Mouse (Mus musculus): ENCODE measurements at regions not wholly inside any gene's neighbourhood (a gene's known extent, or its start where the extent isn't known, plus 50 kb on each side); places are given as distances from the start of the nearest gene placed in this dataset.

GRCm38 (mm10) chr6:51039486-51040180 is 385.4 kb upstream of the Npvf start:
- TF ChIP-seq HCFC1 (IDR thresholded peaks at IDR 0.05; ENCODE audit: low read depth, low read length) = no peak
- TF ChIP-seq CTCF (conservative IDR thresholded peaks at IDR 0.05 in 1 of 2, IDR thresholded peaks at IDR 0.05 in 1 of 2; ENCODE audit: low read depth in 2 of 2, low read length in 2 of 2) = no peak
- TF ChIP-seq EP300 (IDR thresholded peaks at IDR 0.05; ENCODE audit: low read length) = no peak
- TF ChIP-seq TCF12 (IDR thresholded peaks at IDR 0.05; ENCODE audit: low read depth, low read length) = no peak
